Mouse (Mus musculus) lung, postnatal 0 days (tissue): Measurements from ENCODE around the gene Sun2. TPM values are rescaled to one million over a fixed set of nuclear protein-coding genes. Genes with fewer than 3 reads are reported as not detected.

Experiments
- ATAC-seq: fragments of 200-750 bp; cut with Nextera tagmentation; 2 replicates; pipeline ENCODE4 v1.8.0; 2017; ENCODE audit warnings: moderate library complexity
- DNase-seq: peaks from one replicate; pipeline ENCODE4 v3.0.0-alpha.2; 2016; ENCODE audit warnings: low spot score
- H3K27ac ChIP-seq: fragments of 300-500 bp; sonication (generic); 2 replicates; pipeline ENCODE4 v1.5.1; 2014; ENCODE audit warnings: antibody characterized with exemption, mild to moderate bottlenecking, low read length, mixed read lengths
- H3K27me3 ChIP-seq: fragments of 300-500 bp; sonication (generic); replicated peaks from 2 replicates; pipeline ENCODE4 v1.6.1; 2014; ENCODE audit warnings: low read length, mixed read lengths; ENCODE audit not compliant: insufficient read depth
- H3K36me3 ChIP-seq: fragments of 300-500 bp; sonication (generic); 2 replicates; pipeline ENCODE4 v1.6.1; 2014; ENCODE audit warnings: low read length, mixed read lengths; ENCODE audit not compliant: insufficient read depth
- H3K4me1 ChIP-seq: fragments of 300-500 bp; sonication (generic); 2 replicates; pipeline ENCODE4 v1.6.1; 2014; ENCODE audit warnings: antibody characterized with exemption, low read depth, low read length, mixed read lengths; ENCODE audit not compliant: insufficient read depth
- H3K4me2 ChIP-seq: fragments of 300-500 bp; sonication (generic); replicated peaks from 2 replicates; pipeline ENCODE4 v1.6.1; 2014; ENCODE audit warnings: low read depth, mild to moderate bottlenecking, low read length, moderate library complexity, mixed read lengths
- H3K4me3 ChIP-seq: fragments of 300-500 bp; sonication (generic); 2 replicates; pipeline ENCODE4 v1.5.1; 2014; ENCODE audit warnings: low read depth, low read length
- H3K9ac ChIP-seq: fragments of 300-500 bp; sonication (generic); replicated peaks from 2 replicates; pipeline ENCODE4 v1.6.1; 2014; ENCODE audit warnings: low read depth, mild to moderate bottlenecking
- H3K9me3 ChIP-seq: fragments of 300-500 bp; sonication (generic); 2 replicates; pipeline ENCODE4 v1.6.1; 2016; ENCODE audit warnings: low read length, mixed read lengths
- CTCF ChIP-seq: IDR thresholded peaks from 2 replicates; pipeline ENCODE4 v1.5.1; 2016; ENCODE audit warnings: antibody characterized with exemption, mild to moderate bottlenecking
- EP300 ChIP-seq: IDR thresholded peaks from 2 replicates; pipeline ENCODE4 v1.6.1; 2016; ENCODE audit warnings: antibody characterized with exemption, mild to moderate bottlenecking, control low read depth
- WGBS: fragments of 180-500 bp; shearing (Covaris S2); extraction: QIAGEN DNeasy Blood & Tissue Kit; methylation state at CpG from one replicate; pipeline ENCODE4 v1.1.7; 2014; 5-methylcytosine and 5-hydroxymethylcytosine counted together
- polyA plus RNA-seq: library from polyadenylated mRNA; unstranded; fragments of >200 nt; fragmentation: Nextera tagmentation; extraction: Ambion mirVana; gene quantifications from 2 replicates; pipeline ENCODE4 v1.2.1, GENCODE M21; 2015

The Sun2 gene
- polyA plus RNA-seq, 1 experiment from 2014 or later = 4.5 TPM

DNA sequence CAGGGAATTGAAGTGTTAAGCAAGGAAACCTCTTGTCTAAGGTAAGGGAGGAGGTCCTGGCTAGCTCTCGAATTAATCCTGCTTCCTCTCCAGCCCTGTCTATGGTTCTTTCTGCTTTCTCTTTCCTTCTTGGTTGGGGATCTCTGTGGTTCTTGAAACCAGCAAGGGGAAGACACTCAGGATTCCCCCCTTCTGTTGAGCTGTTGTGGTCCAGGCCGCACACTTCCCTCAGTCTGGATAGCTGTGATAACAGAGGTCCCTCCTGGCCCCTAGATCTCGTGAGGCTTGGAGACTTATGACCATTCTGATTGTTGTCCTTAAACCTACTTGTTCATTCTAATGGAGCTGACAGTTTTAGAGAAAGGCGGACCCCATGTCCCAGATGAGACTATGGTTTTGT lies 47.8 kb downstream of the Sun2 start:
- 78% methylated on average over 4 of the region's 4 CpGs for WGBS
- H3K27ac ChIP-seq = 0 out of 2 replicates have a peak overlapping the region, but pooled peaks have one; percentile 52
- no peak for DNase-seq
- no peaks in the 10 kb centered on the region for H3K27me3 ChIP-seq
- peak overlapping the region; percentile 36; the same call in 1 of the 2 replicates for H3K4me2 ChIP-seq
- no peaks in the 10 kb centered on the region; the same call in 1 of the 2 replicates for H3K36me3 ChIP-seq
- ATAC-seq = no peak
- no peak for TF ChIP-seq EP300
- no peak for TF ChIP-seq CTCF
- H3K9me3 ChIP-seq = no peaks in the 10 kb centered on the region
- no peaks in the 10 kb centered on the region for H3K4me1 ChIP-seq
- no peak overlapping the region for H3K9ac ChIP-seq
- no peak overlapping the region for H3K4me3 ChIP-seq

DNA sequence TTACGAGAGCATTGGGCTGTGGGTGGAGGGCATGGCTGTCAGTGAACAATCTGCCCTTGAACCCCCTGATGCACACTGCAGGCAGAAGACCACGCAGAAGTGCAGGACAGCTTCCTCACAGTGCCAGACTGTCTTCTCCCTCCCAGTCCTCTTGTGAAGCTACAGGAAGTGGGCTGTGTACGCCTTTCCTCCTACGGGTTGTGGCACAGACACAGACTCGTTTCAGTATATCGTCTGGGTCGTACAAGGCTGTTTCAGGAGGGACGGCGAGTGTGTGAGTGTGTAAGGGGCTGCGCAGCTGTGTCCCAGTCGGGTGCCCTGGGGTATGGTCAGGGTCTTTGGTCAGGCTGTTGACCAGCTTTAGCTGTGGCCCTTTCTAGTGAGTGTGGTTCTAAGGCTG lies 48.6 kb downstream of the Sun2 start:
- TF ChIP-seq EP300 (no peak), CTCF (no peak)
- no peaks in the 10 kb centered on the region for H3K4me1 ChIP-seq
- H3K4me2 ChIP-seq = peak overlapping the region; percentile 36; the same call in 1 of the 2 replicates
- no peaks in the 10 kb centered on the region for H3K27me3 ChIP-seq
- H3K4me3 ChIP-seq = peak overlapping the region; percentile 14; the same call in 1 of the 2 replicates
- DNase-seq (no peak), ATAC-seq (no peak)
- peak overlapping the region; percentile 52 for H3K27ac ChIP-seq
- H3K36me3 ChIP-seq = no peaks in the 10 kb centered on the region; the same call in 1 of the 2 replicates
- H3K9ac ChIP-seq = no peak overlapping the region
- no peaks in the 10 kb centered on the region for H3K9me3 ChIP-seq
- 65% methylated on average over 11 of the region's 11 CpGs for WGBS

GRCm38 (mm10) chr15:79692334-79692733 lies 50.0 kb downstream of the Sun2 start:
- Histone ChIP-seq H3K4me2 (no peak overlapping the region), H3K4me3 (no peak overlapping the region), H3K36me3 (no peaks in the 10 kb centered on the region; the same call in 1 of the 2 replicates), H3K27me3 (no peaks in the 10 kb centered on the region), H3K4me1 (no peaks in the 10 kb centered on the region), H3K27ac (no peak overlapping the region), H3K9ac (no peak overlapping the region), H3K9me3 (no peaks in the 10 kb centered on the region)
- TF ChIP-seq EP300 = no peak
- no peak for TF ChIP-seq CTCF
- ATAC-seq (no peak), DNase-seq (no peak)
- 82% methylated on average over 5 of the region's 5 CpGs for WGBS

- Histone ChIP-seq H3K4me2 (peak overlapping the region; percentile 99), H3K27ac (peak overlapping the region; percentile 84), H3K4me1 (peaks cover 5% of the 10 kb centered on the region; the same call in 1 of the 2 replicates), H3K9ac (peak overlapping the region; percentile 81), H3K27me3 (no peaks in the 10 kb centered on the region), H3K9me3 (no peaks in the 10 kb centered on the region), H3K4me3 (peak overlapping the region; percentile 95), H3K36me3 (no peaks in the 10 kb centered on the region)
- ATAC-seq (no peak), DNase-seq (no peak)
- no peak for TF ChIP-seq CTCF
- no peak for TF ChIP-seq EP300
- 1% methylated on average over 50 of the region's 53 CpGs for WGBS
These were observed 51.3 kb downstream of the Sun2 start for GRCm38 (mm10) chr15:79691023-79691508.

DNA sequence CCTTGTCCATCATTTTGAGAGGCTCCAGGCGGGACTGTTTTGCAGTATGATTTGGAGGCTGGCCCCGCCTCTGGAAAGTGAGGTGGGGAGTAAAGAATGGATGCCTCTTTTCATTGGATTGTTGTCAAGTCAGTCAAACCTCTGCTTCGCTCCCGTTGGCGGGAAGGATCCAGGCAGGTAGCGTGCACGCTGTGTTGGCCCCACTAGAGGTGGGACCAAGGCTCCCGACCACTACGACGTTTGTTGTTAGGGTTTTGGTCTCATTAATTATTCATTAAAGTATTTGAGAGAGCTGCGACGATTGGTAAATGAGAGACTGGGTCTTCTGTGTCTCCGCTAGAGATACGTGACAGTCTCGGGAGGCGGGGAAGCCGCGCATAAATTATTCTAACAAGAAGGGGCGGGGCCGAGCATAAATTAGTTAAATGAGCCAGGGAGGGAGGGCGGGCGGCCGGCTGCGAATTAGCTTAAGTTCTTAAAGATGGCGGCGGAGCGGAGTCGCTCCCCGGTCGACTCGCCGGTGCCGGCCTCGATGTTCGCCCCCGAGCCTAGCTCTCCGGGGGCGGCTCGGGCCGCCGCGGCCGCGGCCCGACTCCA lies 51.8 kb downstream of the Sun2 start, which contains the start of gene Gtpbp1:
Gtpbp1 (plus strand) TSS at position 420 of the 597 bp plus-strand sequence.
- DNase-seq = peak; percentile 100
- Histone ChIP-seq H3K4me3 (peak within 1 kb of the TSS; percentile 95), H3K9me3 (no peaks in the 10 kb centered on the region), H3K36me3 (no peaks in the 10 kb centered on the region), H3K27ac (peak within 1 kb of the TSS; percentile 84), H3K27me3 (no peaks in the 10 kb centered on the region), H3K4me2 (peak within 1 kb of the TSS; percentile 99), H3K4me1 (peaks cover 10% of the 10 kb centered on the region; the same call in 1 of the 2 replicates), H3K9ac (peak within 1 kb of the TSS; percentile 81)
- TF ChIP-seq EP300 (no peak), CTCF (no peak)
- ATAC-seq = peak; percentile 92
- under 1% methylated on average over 43 of the region's 45 CpGs for WGBS

GRCm38 (mm10) chr15:79689662-79690425 lies 52.5 kb downstream of the Sun2 start:
- H3K4me1 ChIP-seq = peaks cover 17% of the 10 kb centered on the region; the same call in 1 of the 2 replicates

More at GRCm38 (mm10) chr15:79689662-79690425, 52.5 kb downstream of the Sun2 start:
- no peak for ATAC-seq
- Histone ChIP-seq H3K36me3 (no peaks in the 10 kb centered on the region), H3K4me2 (peak overlapping the region; percentile 64), H3K4me3 (peak overlapping the region; percentile 27; the same call in 1 of the 2 replicates), H3K9me3 (no peaks in the 10 kb centered on the region), H3K27ac (peak overlapping the region; percentile 57; the same call in 1 of the 2 replicates), H3K27me3 (no peaks in the 10 kb centered on the region), H3K9ac (no peak overlapping the region)
- WGBS = 10% methylated on average over 24 of the region's 24 CpGs
- no peak for DNase-seq
- TF ChIP-seq EP300 (no peak), CTCF (no peak)
